ENCODE assay signal across 27 mouse cellular contexts in genomic region chr2:25686941-25687340, GRCm38 (mm10). TPM values are rescaled to one million over a fixed set of nuclear protein-coding genes. Genes with fewer than 3 reads are reported as not detected.
A peak's percentile ranks its signal among the peaks of the same experiment; 100 is the strongest.
DNase-seq lines count a peak whose midpoint lies in the region; ATAC-seq and TF ChIP-seq lines count a peak whose summit lies in the region.
"Had no signal": no experiment of that assay in that cellular context is flagged by ENCODE, and none has a peak within 500 bp of the region (broad histone marks: within the 10 kb centered on the region; RNA-seq: fewer than 3 reads in every experiment).

No protein-coding gene starts in this region.

- no peak overlapping the region for H3K9ac ChIP-seq in liver, postnatal 0 days (replicated peaks)
- H3K9ac ChIP-seq in liver, embryonic 12.5 days: no peak overlapping the region
- no peak overlapping the region for H3K9ac ChIP-seq in CH12.LX (ENCODE audit: insufficient read depth, low read depth)
- no peak overlapping the region for H3K9ac ChIP-seq in stomach, postnatal 0 days (ENCODE audit: low read length)
- H3K9ac ChIP-seq: embryonic facial prominence, embryonic 12.5 days; forebrain, embryonic 15.5 days; hindbrain, embryonic 13.5 days had no signal

- no peak for ATAC-seq in liver, postnatal 0 days
- no peak for ATAC-seq in liver, embryonic 12.5 days
- ATAC-seq in stomach, postnatal 0 days (ENCODE audit: low FRiP score, low TSS enrichment): no peak
- ATAC-seq: CD4-positive, CD25-positive, alpha-beta regulatory T cell, adult 4 months; forebrain, embryonic 15.5 days; intestine, embryonic 16.5 days had no signal

- no peaks in the 10 kb centered on the region for H3K9me3 ChIP-seq in liver, postnatal 0 days (ENCODE audit: low read length)
- H3K9me3 ChIP-seq in liver, embryonic 12.5 days (replicated peaks): no peaks in the 10 kb centered on the region
- peaks cover 2% of the 10 kb centered on the region for H3K9me3 ChIP-seq in CH12.LX (replicated peaks; ENCODE audit: low read length)
- no peaks in the 10 kb centered on the region for H3K9me3 ChIP-seq in stomach, postnatal 0 days (ENCODE audit: control insufficient read depth, low read length)
- H3K9me3 ChIP-seq: embryonic facial prominence, embryonic 12.5 days; forebrain, embryonic 15.5 days; heart, embryonic 10.5 days; hindbrain, embryonic 13.5 days had no signal

- no peaks in the 10 kb centered on the region for H3K36me3 ChIP-seq in liver, postnatal 0 days (replicated peaks; ENCODE audit: insufficient read depth, low read length)
- H3K36me3 ChIP-seq in liver, embryonic 12.5 days: no peaks in the 10 kb centered on the region
- no peaks in the 10 kb centered on the region for H3K36me3 ChIP-seq in CH12.LX (replicated peaks in 1 of 2; ENCODE audit: control insufficient read depth in 1 of 2, insufficient read depth in 1 of 2, low read length in 1 of 2)
- H3K36me3 ChIP-seq in stomach, postnatal 0 days (ENCODE audit: control insufficient read depth, insufficient read depth, low read length): no peaks in the 10 kb centered on the region
- H3K36me3 ChIP-seq: embryonic facial prominence, embryonic 12.5 days; forebrain, embryonic 15.5 days; heart, embryonic 10.5 days; hindbrain, embryonic 13.5 days had no signal

- no peak for DNase-seq in liver, postnatal 0 days
- no peak for DNase-seq in CH12.LX (ENCODE audit: extremely low read depth)
- peak; percentile 38 for DNase-seq in ES-CJ7 (ENCODE audit: low read depth, low spot score)
- no peak for DNase-seq in stomach, postnatal 0 days (ENCODE audit: low spot score)
- DNase-seq in embryo, embryonic 11 days: no peak
- no peak for DNase-seq in ovary, postnatal 36 days (ENCODE audit: low spot score)
- DNase-seq: adrenal gland, adult 8-10 months; adrenal gland, postnatal 36 days; B cell, adult 2 months; cerebellum, adult 2 months; cerebellum, postnatal 10 days; gastrocnemius, postnatal 36 days; heart, adult 18-20 months; heart, postnatal 10 days had no signal

- TF ChIP-seq POLR2A in CH12.LX (IDR thresholded peaks at IDR 0.05; ENCODE audit: low read depth, low read length): no peak

- TF ChIP-seq EP300 in liver, postnatal 0 days (IDR thresholded peaks at IDR 0.05; ENCODE audit: low read depth): no peak
- TF ChIP-seq EP300 in CH12.LX (IDR thresholded peaks at IDR 0.05; ENCODE audit: low read length): no peak
- no peak for TF ChIP-seq EP300 in stomach, postnatal 0 days (optimal IDR thresholded peaks at IDR 0.05)

- H3K4me2 ChIP-seq in liver, postnatal 0 days (ENCODE audit: low read depth, low read length): no peak overlapping the region
- H3K4me2 ChIP-seq in liver, embryonic 12.5 days: no peak overlapping the region
- no peak overlapping the region for H3K4me2 ChIP-seq in CH12.LX (ENCODE audit: insufficient read depth, low read depth, poor library complexity, severe bottlenecking)
- H3K4me2 ChIP-seq in stomach, postnatal 0 days (replicated peaks; ENCODE audit: low read depth): no peak overlapping the region
- H3K4me2 ChIP-seq: embryonic facial prominence, embryonic 12.5 days; forebrain, embryonic 15.5 days; hindbrain, embryonic 13.5 days had no signal

- no peak overlapping the region for H3K4me3 ChIP-seq in liver, postnatal 0 days (ENCODE audit: low read depth, low read length)
- no peak overlapping the region for H3K4me3 ChIP-seq in liver, embryonic 12.5 days
- H3K4me3 ChIP-seq in CH12.LX (replicated peaks in 1 of 3; ENCODE audit: low read depth in 2 of 3, low read length in 2 of 3, poor library complexity in 1 of 3): no peak overlapping the region
- H3K4me3 ChIP-seq in stomach, postnatal 0 days (ENCODE audit: low read depth, low read length): no peak overlapping the region
- H3K4me3 ChIP-seq: embryonic facial prominence, embryonic 12.5 days; forebrain, embryonic 15.5 days; heart, embryonic 10.5 days; hindbrain, embryonic 13.5 days had no signal

- TF ChIP-seq CTCF in liver, postnatal 0 days (IDR thresholded peaks at IDR 0.05; ENCODE audit: low read depth): peak; percentile 19
- peak in 1 of 2 experiments; percentile 39; a peak in 2 of 4 replicates for TF ChIP-seq CTCF in CH12.LX (conservative IDR thresholded peaks at IDR 0.05 in 1 of 2, IDR thresholded peaks at IDR 0.05 in 1 of 2; ENCODE audit: low read depth in 2 of 2, low read length in 2 of 2)
- TF ChIP-seq CTCF in stomach, postnatal 0 days (IDR thresholded peaks at IDR 0.05; ENCODE audit: low read depth): peak; percentile 20; the same call in 1 of the 2 replicates

- peak; percentile 4 for TF ChIP-seq RAD21 in CH12.LX (IDR thresholded peaks at IDR 0.05; ENCODE audit: low read depth, low read length)

- in situ Hi-C loops in CH12.LX (cut with MboI; ENCODE audit: low pct_ligation_motif_present, low pct_unique_long_range_greater_than_20kb, low sequenced_read_pairs): no loop called here

- WGBS in liver, postnatal 0 days (ENCODE audit: insufficient replicate concordance): 58% methylated on average over 4 of the region's 4 CpGs
- 38% methylated on average over 2 of the region's 4 CpGs for WGBS in liver, embryonic 12.5 days (ENCODE audit: insufficient replicate concordance)
- 65% methylated on average over 4 of the region's 4 CpGs for WGBS in stomach, postnatal 0 days

- no peaks in the 10 kb centered on the region for H3K4me1 ChIP-seq in liver, postnatal 0 days (ENCODE audit: insufficient read depth)
- H3K4me1 ChIP-seq in liver, embryonic 12.5 days: no peaks in the 10 kb centered on the region
- H3K4me1 ChIP-seq in CH12.LX (ENCODE audit: control insufficient read depth in 1 of 2, insufficient read depth in 2 of 2): no peaks in the 10 kb centered on the region
- H3K4me1 ChIP-seq in stomach, postnatal 0 days (replicated peaks; ENCODE audit: control insufficient read depth, insufficient read depth): no peaks in the 10 kb centered on the region
- H3K4me1 ChIP-seq: embryonic facial prominence, embryonic 12.5 days; forebrain, embryonic 15.5 days; heart, embryonic 10.5 days; hindbrain, embryonic 13.5 days had no signal

- no peak overlapping the region for H3K27ac ChIP-seq in liver, postnatal 0 days (ENCODE audit: low read depth)
- H3K27ac ChIP-seq in liver, embryonic 12.5 days: no peak overlapping the region
- H3K27ac ChIP-seq in CH12.LX (ENCODE audit: insufficient read depth, low read depth): no peak overlapping the region
- H3K27ac ChIP-seq in stomach, postnatal 0 days (replicated peaks): no peak overlapping the region
- H3K27ac ChIP-seq: embryonic facial prominence, embryonic 12.5 days; forebrain, embryonic 15.5 days; heart, embryonic 10.5 days; hindbrain, embryonic 13.5 days had no signal

- no peaks in the 10 kb centered on the region for H3K27me3 ChIP-seq in liver, postnatal 0 days (ENCODE audit: insufficient read depth, low read length)
- 0 out of 2 replicates have a peak, but pooled peaks cover 3% of the 10 kb centered on the region for H3K27me3 ChIP-seq in liver, embryonic 12.5 days (replicated peaks)
- H3K27me3 ChIP-seq in CH12.LX (replicated peaks): peaks cover 44% of the 10 kb centered on the region
- no peaks in the 10 kb centered on the region for H3K27me3 ChIP-seq in stomach, postnatal 0 days (ENCODE audit: control insufficient read depth, insufficient read depth, low read length)
- H3K27me3 ChIP-seq: embryonic facial prominence, embryonic 12.5 days; forebrain, embryonic 15.5 days had no signal

- dilution Hi-C loops in CH12.LX (cut with MboI; ENCODE audit: extremely low pct_ligation_motif_present, extremely low pct_unique_long_range_greater_than_20kb, low sequenced_read_pairs): no loop called here

- H3K79me2 ChIP-seq in CH12.LX (replicated peaks; ENCODE audit: control insufficient read depth, extremely low read depth, insufficient read depth, poor library complexity, severe bottlenecking): no peaks in the 10 kb centered on the region

TF ChIP-seq in CH12.LX, 34 proteins besides CTCF, POLR2A, EP300 and RAD21 (continues in another document):
- no peak for TF ChIP-seq RCOR1 (conservative IDR thresholded peaks at IDR 0.05; ENCODE audit: low read depth, low read length)
- TF ChIP-seq ZKSCAN1 (IDR thresholded peaks at IDR 0.05; ENCODE audit: borderline replicate concordance, low read depth, low read length): no peak

RNA-seq across cellular contexts. Expression of gene Lcn10, which starts 4.4 kb away (rescaled TPM):
- not detected in 2 replicates for polyA plus RNA-seq in liver, postnatal 0 days (2015; fragmentation: Nextera tagmentation; extraction: Ambion mirVana)
- not detected in 2 replicates for polyA plus RNA-seq in liver, embryonic 12.5 days (2016; fragmentation: Nextera tagmentation; extraction: Ambion mirVana)
- total RNA-seq in CH12.LX (2012; rRNA removed): not detected in 2 replicates
- not detected in 2 replicates for total RNA-seq in CH12.LX (2014; rRNA removed)
- not detected in 2 replicates for polyA plus RNA-seq in CH12.LX (2012; ENCODE audit: insufficient read length, low read depth)
- not detected in 2 replicates for polyA plus RNA-seq in stomach, postnatal 0 days (2015; fragmentation: Nextera tagmentation; extraction: Ambion mirVana)
- total RNA-seq: adrenal gland, adult 8-10 months; adrenal gland, postnatal 36 days; common myeloid progenitor, adult 5-6 weeks; ES-E14; gastrocnemius, adult 8-10 months; gastrocnemius, postnatal 36 days; heart, adult 18-20 months; heart, postnatal 10 days; hematopoietic stem cell, adult 5-6 weeks had no signal
- polyA plus RNA-seq: cerebellum, adult 2 months; embryonic facial prominence, embryonic 12.5 days; forebrain, embryonic 11.5 days; forebrain, embryonic 15.5 days; heart, embryonic 10.5 days; heart, embryonic 14.5 days; hindbrain, embryonic 13.5 days; intestine, embryonic 16.5 days had no signal

RNA-seq across cellular contexts. Expression of gene Lcn6, which starts 10.4 kb away (rescaled TPM):
- not detected in 2 replicates for polyA plus RNA-seq in liver, postnatal 0 days (2015; fragmentation: Nextera tagmentation; extraction: Ambion mirVana)
- not detected in 2 replicates for polyA plus RNA-seq in liver, embryonic 12.5 days (2016; fragmentation: Nextera tagmentation; extraction: Ambion mirVana)
- total RNA-seq in CH12.LX (2012; rRNA removed): not detected in 2 replicates
- not detected in 2 replicates for total RNA-seq in CH12.LX (2014; rRNA removed)
- polyA plus RNA-seq in CH12.LX (2012; ENCODE audit: insufficient read length, low read depth): not detected in 2 replicates
- polyA plus RNA-seq in stomach, postnatal 0 days (2015; fragmentation: Nextera tagmentation; extraction: Ambion mirVana): not detected in 2 replicates
- total RNA-seq: adrenal gland, adult 8-10 months; adrenal gland, postnatal 36 days; common myeloid progenitor, adult 5-6 weeks; ES-E14; gastrocnemius, adult 8-10 months; gastrocnemius, postnatal 36 days; heart, adult 18-20 months; heart, postnatal 10 days; hematopoietic stem cell, adult 5-6 weeks had no signal
- polyA plus RNA-seq: CD4-positive, CD25-positive, alpha-beta regulatory T cell, adult 4 months; cerebellum, adult 2 months; embryonic facial prominence, embryonic 12.5 days; forebrain, embryonic 11.5 days; forebrain, embryonic 15.5 days; heart, embryonic 10.5 days; heart, embryonic 14.5 days; hindbrain, embryonic 13.5 days; intestine, embryonic 16.5 days had no signal

RNA-seq across cellular contexts. Expression of gene Obp2a, which starts 12.9 kb away (rescaled TPM):
- polyA plus RNA-seq in liver, postnatal 0 days (2015; fragmentation: Nextera tagmentation; extraction: Ambion mirVana): not detected in 2 replicates
- polyA plus RNA-seq in liver, embryonic 12.5 days (2016; fragmentation: Nextera tagmentation; extraction: Ambion mirVana): not detected in 2 replicates
- total RNA-seq in CH12.LX (2012; rRNA removed): not detected in 2 replicates
- not detected in 2 replicates for total RNA-seq in CH12.LX (2014; rRNA removed)
- polyA plus RNA-seq in CH12.LX (2012; ENCODE audit: insufficient read length, low read depth): not detected in 2 replicates
- 0.39 TPM in 1 of 2 replicates, not detected in the other for polyA plus RNA-seq in stomach, postnatal 0 days (2015; fragmentation: Nextera tagmentation; extraction: Ambion mirVana)
- total RNA-seq: common myeloid progenitor, adult 5-6 weeks; ES-E14; gastrocnemius, adult 8-10 months; gastrocnemius, postnatal 36 days; heart, adult 18-20 months; heart, postnatal 10 days; hematopoietic stem cell, adult 5-6 weeks had no signal
- polyA plus RNA-seq: CD4-positive, CD25-positive, alpha-beta regulatory T cell, adult 4 months; cerebellum, adult 2 months; embryonic facial prominence, embryonic 12.5 days; forebrain, embryonic 11.5 days; forebrain, embryonic 15.5 days; heart, embryonic 10.5 days; heart, embryonic 14.5 days; hindbrain, embryonic 13.5 days; intestine, embryonic 16.5 days had no signal

RNA-seq across cellular contexts. Expression of gene Bmyc, which starts 19.6 kb away (rescaled TPM):
- polyA plus RNA-seq in liver, postnatal 0 days (2015; fragmentation: Nextera tagmentation; extraction: Ambion mirVana): 9.4 and 10.1 TPM in 2 replicates
- polyA plus RNA-seq in liver, embryonic 12.5 days (2016; fragmentation: Nextera tagmentation; extraction: Ambion mirVana): 21.7 and 21.8 TPM in 2 replicates
- total RNA-seq in CH12.LX (2012; rRNA removed) (11.2 and 13.7 TPM in 2 replicates), CH12.LX (2014; rRNA removed) (8.2 and 10.8 TPM in 2 replicates)
- 30.5 and 37.2 TPM in 2 replicates for polyA plus RNA-seq in CH12.LX (2012; ENCODE audit: insufficient read length, low read depth)
- polyA plus RNA-seq in stomach, postnatal 0 days (2015; fragmentation: Nextera tagmentation; extraction: Ambion mirVana): 53.9 and 55.6 TPM in 2 replicates

RNA-seq across cellular contexts. Expression of gene Lcn5, which starts 29.2 kb away (rescaled TPM):
- polyA plus RNA-seq in liver, postnatal 0 days (2015; fragmentation: Nextera tagmentation; extraction: Ambion mirVana): not detected in 2 replicates
- not detected in 2 replicates for polyA plus RNA-seq in liver, embryonic 12.5 days (2016; fragmentation: Nextera tagmentation; extraction: Ambion mirVana)
- total RNA-seq in CH12.LX (2012; rRNA removed) (not detected in 2 replicates), CH12.LX (2014; rRNA removed) (not detected in 2 replicates)
- polyA plus RNA-seq in CH12.LX (2012; ENCODE audit: insufficient read length, low read depth): not detected in 2 replicates
- not detected in 2 replicates for polyA plus RNA-seq in stomach, postnatal 0 days (2015; fragmentation: Nextera tagmentation; extraction: Ambion mirVana)
- total RNA-seq: adrenal gland, adult 8-10 months; adrenal gland, postnatal 36 days; common myeloid progenitor, adult 5-6 weeks; ES-E14; gastrocnemius, adult 8-10 months; gastrocnemius, postnatal 36 days; heart, adult 18-20 months; heart, postnatal 10 days; hematopoietic stem cell, adult 5-6 weeks had no signal
- polyA plus RNA-seq: CD4-positive, CD25-positive, alpha-beta regulatory T cell, adult 4 months; cerebellum, adult 2 months; embryonic facial prominence, embryonic 12.5 days; forebrain, embryonic 11.5 days; forebrain, embryonic 15.5 days; heart, embryonic 10.5 days; heart, embryonic 14.5 days; hindbrain, embryonic 13.5 days; intestine, embryonic 16.5 days had no signal
